Mouse (Mus musculus) C2C12 (cell line): ENCODE measurements at regions not wholly inside any gene's neighbourhood (a gene's known extent, or its start where the extent isn't known, plus 50 kb on each side); places are given as distances from the start of the nearest gene placed in this dataset.

Experiments used
- CTCF ChIP-seq: IDR thresholded peaks from one replicate; pipeline ENCODE4 v1.5.1; 2011; ENCODE audit not compliant: control insufficient read depth, insufficient read depth, insufficient read length
- MAX ChIP-seq: IDR thresholded peaks from one replicate; pipeline ENCODE4 v1.6.1; 2011; ENCODE audit warnings: mild to moderate bottlenecking, control low read depth

- no peak for TF ChIP-seq CTCF
- TF ChIP-seq MAX: no peak
These were observed 543.0 kb downstream of the Epm2a start for GRCm38 (mm10) chr10:11886237-11886636.
